Mouse (Mus musculus) testis, postnatal 14 days (tissue): ENCODE data around the gene Dazap1.

Experiments
- DNase-seq: peaks from one replicate; pipeline ENCODE4 v3.0.0; 2021; ENCODE audit warnings: low spot score

Dazap1 gene

GRCm38 (mm10) chr10:80250059-80250458, 11.2 kb upstream of the Dazap1 start:
- no peak for DNase-seq

- DNase-seq, result no peak
Observed at GRCm38 (mm10) chr10:80250573-80250972, 10.7 kb upstream of the Dazap1 start.

- DNase-seq, result no peak
Observed at GRCm38 (mm10) chr10:80252011-80252410, 9.3 kb upstream of the Dazap1 start.

DNA sequence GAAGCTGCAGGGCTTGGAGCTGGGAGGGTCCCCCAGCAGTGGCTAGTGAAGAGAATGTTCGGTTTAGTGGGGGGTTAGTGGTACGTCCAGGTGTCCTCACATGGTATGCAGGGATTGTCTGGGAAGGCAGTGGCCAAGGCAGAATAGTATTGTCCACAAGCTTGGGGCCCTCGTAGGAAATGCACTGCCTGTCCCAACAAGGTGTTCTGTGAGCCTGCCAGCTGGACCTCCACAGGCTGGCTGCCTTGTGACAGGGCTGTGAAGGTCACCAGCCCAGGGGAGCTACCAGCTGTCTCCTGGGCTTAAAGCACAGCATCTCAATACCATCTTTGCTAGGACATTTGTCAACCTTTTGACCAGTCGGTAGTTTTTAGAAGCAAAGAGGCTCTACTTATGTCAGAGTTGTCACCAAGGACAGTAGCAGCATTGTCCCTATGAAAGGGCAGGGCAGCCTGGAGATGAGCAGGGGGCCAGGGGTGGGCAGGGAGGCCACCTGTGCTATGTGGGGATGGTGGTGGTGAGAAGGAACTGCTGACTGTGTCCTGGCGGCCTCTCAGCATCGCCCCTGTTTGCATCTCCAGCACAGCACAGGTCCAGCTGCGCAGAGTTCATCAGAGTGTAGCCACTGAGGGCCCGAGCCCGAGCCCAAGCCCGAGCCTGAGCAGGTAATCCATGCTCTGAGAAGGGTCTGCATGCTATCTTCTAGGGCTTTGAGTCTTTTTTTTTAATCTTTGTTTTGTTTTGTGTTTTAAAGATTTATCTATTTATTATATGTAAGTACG, 8.6 kb upstream of the Dazap1 start:
- no peak for DNase-seq

DNA sequence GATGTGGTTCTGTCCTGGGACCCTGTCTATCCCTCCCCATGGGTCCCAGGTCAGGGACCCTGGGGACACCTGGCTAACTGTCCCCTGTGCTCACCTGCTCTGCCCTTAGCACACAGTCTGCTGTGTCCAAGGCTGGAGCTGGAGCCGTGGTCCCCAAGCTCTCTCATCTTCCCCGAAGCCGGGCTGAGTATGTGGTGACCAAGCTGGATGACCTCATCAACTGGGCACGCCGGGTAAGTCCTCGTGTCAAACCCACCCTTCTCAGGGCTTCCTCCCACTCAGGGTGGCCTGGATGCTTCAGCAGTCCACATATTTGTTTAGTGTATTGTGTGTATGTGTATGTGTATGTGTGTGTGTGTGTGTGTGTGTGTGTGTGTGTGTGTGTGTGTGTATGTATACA, 7.7 kb upstream of the Dazap1 start:
- DNase-seq, result no peak

DNA sequence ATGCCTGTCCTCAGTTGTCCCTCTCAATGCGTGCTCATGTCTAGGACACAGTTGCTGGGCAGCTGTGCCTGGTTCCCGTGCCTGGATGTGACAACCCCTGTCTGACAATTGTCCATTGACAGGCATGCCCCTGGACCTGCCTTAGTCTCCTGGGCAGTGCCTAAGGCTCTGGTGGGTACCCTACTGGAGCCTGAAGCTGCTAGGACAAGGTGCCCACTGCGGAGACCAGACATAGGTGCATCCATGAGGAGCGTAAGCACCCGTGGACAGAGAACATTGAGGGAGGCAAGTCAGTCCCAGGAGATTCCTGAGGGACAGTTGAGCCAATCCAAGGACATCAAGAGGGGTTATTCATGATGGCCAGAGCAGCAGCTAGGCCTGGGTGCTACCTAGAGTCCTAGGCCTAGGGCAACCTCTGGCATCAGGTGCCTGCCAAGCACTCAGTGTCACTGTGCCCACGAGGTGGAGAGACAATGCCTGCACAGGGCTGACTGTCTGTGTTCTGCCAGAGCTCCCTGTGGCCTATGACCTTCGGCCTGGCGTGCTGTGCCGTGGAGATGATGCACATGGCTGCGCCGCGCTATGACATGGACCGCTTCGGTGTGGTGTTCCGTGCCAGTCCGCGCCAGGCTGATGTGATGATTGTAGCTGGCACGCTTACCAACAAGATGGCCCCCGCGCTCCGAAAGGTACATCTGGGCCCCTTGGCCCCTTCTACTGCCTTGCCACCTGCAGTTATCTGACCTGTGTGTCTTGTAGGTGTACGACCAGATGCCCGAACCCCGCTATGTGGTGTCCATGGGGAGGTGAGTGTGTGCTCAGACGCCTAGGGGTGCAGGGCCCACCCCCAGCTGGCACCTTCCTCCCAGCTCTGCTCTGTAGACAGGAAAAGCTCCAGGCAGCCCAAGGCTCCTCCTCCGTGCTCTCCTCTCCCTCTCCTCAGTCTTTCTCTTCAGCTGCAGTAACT, 6.7 kb upstream of the Dazap1 start:
- no peak for DNase-seq

DNA sequence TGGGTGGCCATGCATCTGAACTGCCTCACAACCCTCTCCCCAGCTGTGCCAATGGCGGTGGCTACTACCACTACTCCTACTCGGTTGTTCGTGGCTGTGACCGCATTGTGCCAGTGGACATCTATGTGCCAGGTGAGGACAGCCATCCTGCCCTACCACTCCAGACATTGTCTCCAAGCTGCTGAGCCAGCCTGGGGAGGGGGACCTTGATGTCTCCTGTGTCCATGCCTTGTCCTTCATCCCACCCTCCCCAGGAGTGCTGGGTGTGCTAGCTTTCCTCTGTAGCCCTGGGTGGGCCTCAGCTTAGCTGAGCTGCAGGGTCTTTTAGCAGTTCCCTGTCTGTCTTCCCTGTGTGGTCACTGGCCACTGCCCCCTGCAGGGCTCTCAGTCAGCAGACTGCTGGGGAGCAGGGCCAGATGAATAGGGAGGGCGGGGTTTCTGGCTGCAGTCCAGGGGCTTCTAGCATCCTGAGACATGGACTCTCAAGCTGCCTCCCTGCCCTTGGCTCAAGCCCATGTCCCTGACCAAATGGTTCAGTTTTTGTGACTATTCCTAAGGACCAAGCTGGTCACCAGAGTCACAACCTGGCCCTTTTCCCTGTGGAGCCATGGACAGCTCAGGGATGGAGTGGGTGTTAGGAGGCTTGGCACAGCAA, 5.3 kb upstream of the Dazap1 start:
- peak; percentile 53 for DNase-seq

GRCm38 (mm10) chr10:80257936-80258335, 3.4 kb upstream of the Dazap1 start:
- no peak for DNase-seq

DNA sequence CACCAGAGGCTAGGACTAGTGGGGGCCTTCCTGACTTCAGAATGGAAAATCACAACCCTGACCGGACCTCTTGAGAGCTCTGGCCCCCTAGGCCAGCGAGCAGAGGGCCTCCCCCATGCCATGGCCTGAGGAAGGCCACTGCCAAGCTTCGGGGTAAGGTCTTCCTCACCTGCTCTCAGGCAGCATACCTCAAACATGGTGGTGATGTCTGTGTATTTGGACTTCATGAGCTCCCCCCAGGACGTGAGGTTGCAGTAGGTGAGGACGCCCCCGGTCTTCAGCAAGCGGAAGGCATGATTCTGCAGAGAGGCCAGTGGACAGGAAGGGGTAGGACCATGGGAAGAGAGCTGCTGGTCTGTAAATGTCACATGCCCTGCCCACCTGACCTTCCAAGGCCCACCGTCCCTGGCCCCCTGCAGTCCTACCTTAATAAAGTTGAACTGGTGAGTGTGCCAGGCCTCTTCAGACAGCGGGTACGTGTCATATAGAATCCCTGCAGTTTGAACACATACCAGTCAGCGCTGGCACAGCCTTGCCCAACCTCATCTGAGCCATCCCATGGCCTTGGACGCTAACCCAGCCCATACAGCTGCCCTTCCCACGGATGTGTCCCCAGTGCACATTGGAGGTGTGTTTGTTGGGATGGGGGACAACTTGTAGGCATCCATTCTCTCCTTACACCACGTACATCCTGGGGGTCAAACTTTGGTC, 2.4 kb upstream of the Dazap1 start:
- DNase-seq, result no peak

GRCm38 (mm10) chr10:80259463-80259805, 1.9 kb upstream of the Dazap1 start:
- DNase-seq, result no peak

- peak; percentile 88 for DNase-seq
Observed at GRCm38 (mm10) chr10:80259861-80260641, 1.2 kb upstream of the Dazap1 start.

- peak; percentile 94 for DNase-seq
Observed at GRCm38 (mm10) chr10:80261585-80261968, 291 bp downstream of the Dazap1 start.

DNA sequence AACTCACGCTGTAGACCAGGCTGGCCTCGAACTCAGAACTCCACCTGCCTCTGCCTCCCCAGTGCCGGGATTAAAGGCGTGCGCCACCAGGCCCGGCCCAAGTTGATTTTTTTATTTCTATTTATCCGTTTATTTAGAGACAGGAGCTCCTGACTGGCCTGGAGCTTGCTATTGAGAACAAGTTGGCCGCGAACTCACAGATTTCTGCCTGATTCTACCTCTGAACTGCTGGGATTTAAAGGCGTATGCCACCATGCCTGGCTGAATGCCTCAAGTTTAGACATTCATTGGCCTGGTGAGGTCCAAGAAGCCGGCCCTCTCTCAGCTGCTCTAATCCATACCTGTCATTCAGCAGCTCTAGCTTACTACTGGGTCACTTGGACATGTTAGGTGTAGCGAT, 883 bp downstream of the Dazap1 start:
- DNase-seq, result no peak

- DNase-seq, result no peak
Observed at GRCm38 (mm10) chr10:80262776-80263365, 1.6 kb downstream of the Dazap1 start.

- DNase-seq, result peak; percentile 99
Observed at GRCm38 (mm10) chr10:80264341-80265148, 3.3 kb downstream of the Dazap1 start.

- no peak for DNase-seq
Observed at GRCm38 (mm10) chr10:80265149-80265486, 3.8 kb downstream of the Dazap1 start.

DNA sequence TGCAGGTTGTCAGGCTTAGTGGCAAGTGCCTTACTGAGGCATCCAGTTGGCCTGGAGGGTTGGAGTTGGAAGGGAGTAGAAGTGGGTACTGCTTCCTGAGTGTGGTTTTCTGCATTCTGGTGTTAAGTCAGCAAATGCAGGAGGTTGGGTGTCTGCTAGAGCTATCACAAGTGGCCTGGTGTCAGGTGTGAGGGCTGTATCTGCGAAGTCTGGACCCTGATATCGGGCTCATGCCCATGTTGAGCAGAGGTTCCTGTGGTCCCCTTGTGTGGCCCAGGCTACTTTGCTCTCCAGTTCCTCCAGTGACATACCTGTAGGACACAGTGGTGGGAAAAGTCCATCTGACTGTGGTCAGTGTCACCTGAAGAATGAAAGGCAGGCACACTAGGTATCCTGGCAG, 8.8 kb downstream of the Dazap1 start:
- DNase-seq, result no peak

- DNase-seq, result no peak
Observed at GRCm38 (mm10) chr10:80270734-80271181, 9.5 kb downstream of the Dazap1 start.

GRCm38 (mm10) chr10:80271186-80271843, 10.0 kb downstream of the Dazap1 start:
- DNase-seq, result no peak
